Mouse (Mus musculus) bone marrow, adult 2 months (tissue): ENCODE results near the gene Cd164.

Source experiments
- CTCF ChIP-seq: fragments of 200-500 bp; IDR thresholded peaks from 2 replicates; pipeline ENCODE4 v1.5.1; 2011; ENCODE audit warnings: low read length, control low read depth; ENCODE audit not compliant: control insufficient read depth, insufficient read depth
- POLR2A ChIP-seq: fragments of 200-500 bp; IDR thresholded peaks from 2 replicates; pipeline ENCODE4 v1.6.1; 2011; ENCODE audit warnings: low read depth, mild to moderate bottlenecking, control low read depth, low read length, borderline replicate concordance; ENCODE audit not compliant: control insufficient read depth

DNA sequence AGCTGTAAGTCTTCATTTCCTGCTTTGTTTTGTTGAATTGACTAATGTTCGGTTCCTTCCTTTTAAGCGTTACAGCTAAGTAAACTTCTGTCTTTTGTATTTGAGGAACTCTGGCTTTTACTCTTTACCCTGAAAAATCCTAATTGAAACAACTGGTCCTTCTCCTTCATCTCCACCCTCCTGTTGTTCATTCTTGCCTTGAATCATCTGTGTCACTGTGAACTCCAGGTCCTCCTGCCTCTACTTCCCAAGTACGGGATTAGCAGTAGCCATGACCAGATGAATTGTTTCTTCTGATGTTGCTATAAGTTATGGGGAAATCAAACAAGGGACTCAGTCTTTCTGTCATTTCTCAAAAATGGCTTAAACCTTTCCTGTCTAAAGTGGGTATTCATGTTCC lies 4.2 kb downstream of the Cd164 start:
- TF ChIP-seq CTCF (no peak), POLR2A (no peak)
